Mouse (Mus musculus): ENCODE data around the gene Tmem82. TPM values are rescaled to one million over a fixed set of nuclear protein-coding genes. Genes with fewer than 3 reads are reported as not detected.

Tmem82 gene
- polyA plus RNA-seq, 1 experiment from 2014 or later = 0.41 TPM

DNA sequence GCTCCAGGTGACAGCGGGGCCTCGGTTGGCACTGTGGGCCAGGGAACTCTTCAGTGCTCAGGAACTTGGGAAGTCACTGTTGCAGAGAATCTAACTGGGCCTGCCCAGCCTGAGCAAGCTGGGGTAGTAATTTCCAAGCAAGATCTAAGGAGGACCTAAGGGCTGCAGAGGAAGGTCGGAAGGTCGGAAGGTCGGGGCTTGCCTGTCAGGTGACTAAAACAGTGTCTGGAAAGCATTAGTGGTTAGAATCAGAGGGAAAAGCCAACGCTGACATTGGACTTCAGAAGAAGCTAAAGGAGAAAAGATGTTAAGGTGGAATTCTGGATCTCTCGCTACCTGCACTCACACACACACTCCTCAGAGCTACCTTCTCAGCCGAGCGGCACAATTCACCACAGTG, 17.6 kb upstream of the Tmem82 start:
- no peak overlapping the region for H3K4me2 ChIP-seq (replicated peaks)
- no peaks in the 10 kb centered on the region for H3K9me3 ChIP-seq
- H3K4me3 ChIP-seq = no peak overlapping the region
- H3K4me1 ChIP-seq = no peaks in the 10 kb centered on the region
- H3K36me3 ChIP-seq = peaks cover 80% of the 10 kb centered on the region
- H3K27ac ChIP-seq (replicated peaks) = no peak overlapping the region
- no peak for ATAC-seq (ENCODE audit: low FRiP score, low read depth)
- no peak overlapping the region for H3K9ac ChIP-seq (replicated peaks)
- 86% methylated on average over 9 of the region's 9 CpGs for whole genome bisulfite sequencing
- no peaks in the 10 kb centered on the region for H3K27me3 ChIP-seq

DNA sequence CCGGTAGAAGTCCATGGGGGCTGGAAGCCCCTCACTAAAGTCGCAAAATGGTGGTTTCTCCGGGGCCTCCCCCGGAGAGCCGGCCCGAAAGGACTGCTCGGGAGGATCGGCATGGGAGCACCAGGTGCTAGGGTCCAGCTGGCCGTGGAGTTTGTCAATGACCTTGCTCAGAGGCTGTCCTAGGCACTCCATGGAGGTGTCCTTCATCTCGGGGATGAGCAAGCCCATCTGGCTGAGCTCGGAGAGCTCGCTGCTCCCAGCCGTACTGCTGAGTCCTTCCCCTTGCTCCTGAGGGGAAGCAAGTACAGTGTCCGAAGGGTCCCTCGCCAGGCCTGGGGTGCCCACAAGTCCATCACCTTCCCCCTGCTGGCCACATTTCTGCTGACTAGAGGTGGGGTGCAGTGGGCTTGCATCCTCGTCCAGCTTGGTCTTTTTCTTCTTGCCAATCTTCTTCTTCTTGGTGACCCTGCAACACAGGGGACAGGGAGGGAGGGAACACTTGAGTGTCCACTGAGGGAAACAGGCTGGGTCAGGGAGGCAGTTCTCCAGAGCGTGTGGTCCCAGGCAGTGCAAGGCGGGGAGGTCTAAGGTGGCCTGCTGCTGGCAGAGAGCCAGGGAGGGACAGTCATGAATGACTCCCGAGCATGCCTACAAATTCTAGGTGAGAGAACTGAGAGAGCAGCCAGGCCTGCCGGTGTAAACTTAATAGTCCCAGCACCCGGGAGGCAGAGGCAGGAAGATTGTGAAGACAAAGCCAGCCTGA, 13.9 kb upstream of the Tmem82 start:
- Histone ChIP-seq H3K27ac (replicated peaks) (no peak overlapping the region), H3K9ac (replicated peaks) (no peak overlapping the region), H3K9me3 (no peaks in the 10 kb centered on the region), H3K36me3 (peaks cover 88% of the 10 kb centered on the region), H3K27me3 (no peaks in the 10 kb centered on the region), H3K4me2 (replicated peaks) (no peak overlapping the region), H3K4me1 (no peaks in the 10 kb centered on the region), H3K4me3 (no peak overlapping the region)
- WGBS = 97% methylated on average over 21 of the region's 21 CpGs
- no peak for ATAC-seq (ENCODE audit: low FRiP score, low read depth)

DNA sequence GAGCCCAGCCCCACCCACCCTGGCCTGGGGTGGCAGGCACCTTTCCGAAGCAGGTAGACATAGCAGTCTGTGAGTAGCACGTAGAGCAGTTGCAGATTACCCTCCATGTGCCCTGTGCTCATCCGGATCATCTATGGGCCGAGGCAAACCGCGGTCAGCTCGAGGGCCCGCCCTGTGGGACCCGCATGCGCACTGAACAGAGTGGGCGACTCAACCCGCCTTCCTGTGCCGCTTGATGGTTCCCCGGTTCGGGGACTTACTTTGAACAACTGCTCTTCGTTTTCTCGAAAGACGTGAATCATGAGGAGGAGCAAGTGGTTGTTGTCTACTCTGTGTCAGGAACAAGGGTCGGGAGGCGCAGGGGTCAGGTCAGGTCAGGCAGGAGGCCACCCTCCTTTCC, 12.8 kb upstream of the Tmem82 start:
- Histone ChIP-seq H3K9me3 (no peaks in the 10 kb centered on the region), H3K4me3 (no peak overlapping the region), H3K4me1 (no peaks in the 10 kb centered on the region), H3K27me3 (no peaks in the 10 kb centered on the region), H3K9ac (replicated peaks) (no peak overlapping the region), H3K27ac (replicated peaks) (no peak overlapping the region), H3K36me3 (peaks cover 84% of the 10 kb centered on the region), H3K4me2 (replicated peaks) (no peak overlapping the region)
- ATAC-seq (ENCODE audit: low FRiP score, low read depth) = no peak
- WGBS = 94% methylated on average over 20 of the region's 20 CpGs

DNA sequence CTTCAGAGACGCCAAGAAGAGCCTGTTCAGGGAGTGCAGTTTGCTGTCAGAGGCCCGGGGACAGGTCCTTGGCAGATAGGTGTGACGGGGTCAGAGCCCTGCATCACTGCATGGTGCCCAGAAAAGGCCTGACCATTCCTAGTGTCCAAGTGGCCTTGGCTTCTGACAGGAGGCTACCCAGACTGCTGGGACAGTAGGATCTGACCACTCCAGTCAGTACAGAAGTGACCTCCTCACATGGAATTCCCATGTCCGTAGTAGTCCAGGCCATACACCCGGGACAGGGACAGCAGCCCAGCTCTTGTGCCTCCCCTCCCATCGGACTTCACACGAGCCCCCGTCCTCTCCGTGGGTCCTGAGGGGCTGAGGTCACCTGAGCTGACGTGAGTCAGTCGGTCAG, 11.6 kb upstream of the Tmem82 start:
- H3K9ac ChIP-seq (replicated peaks) = no peak overlapping the region
- no peak overlapping the region for H3K4me3 ChIP-seq
- H3K4me2 ChIP-seq (replicated peaks) = no peak overlapping the region
- no peaks in the 10 kb centered on the region for H3K9me3 ChIP-seq
- no peak overlapping the region for H3K27ac ChIP-seq (replicated peaks)
- H3K27me3 ChIP-seq = no peaks in the 10 kb centered on the region
- 94% methylated on average over 11 of the region's 11 CpGs for WGBS
- no peak for ATAC-seq (ENCODE audit: low FRiP score, low read depth)
- H3K4me1 ChIP-seq = no peaks in the 10 kb centered on the region
- H3K36me3 ChIP-seq = peaks cover 89% of the 10 kb centered on the region

- Histone ChIP-seq H3K9ac (replicated peaks) (no peak overlapping the region), H3K4me3 (no peak overlapping the region), H3K4me1 (no peaks in the 10 kb centered on the region), H3K4me2 (replicated peaks) (no peak overlapping the region), H3K27me3 (no peaks in the 10 kb centered on the region), H3K27ac (replicated peaks) (no peak overlapping the region), H3K36me3 (peaks cover 79% of the 10 kb centered on the region), H3K9me3 (no peaks in the 10 kb centered on the region)
- no peak for ATAC-seq (ENCODE audit: low FRiP score, low read depth)
- WGBS = 81% methylated on average over 14 of the region's 14 CpGs
These were observed 10.2 kb upstream of the Tmem82 start for GRCm38 (mm10) chr4:141628661-141629060.

- no peak overlapping the region for H3K9ac ChIP-seq (replicated peaks)
- 89% methylated on average over 5 of the region's 5 CpGs for WGBS
- H3K36me3 ChIP-seq = peaks cover 68% of the 10 kb centered on the region
These were observed 9.1 kb upstream of the Tmem82 start for GRCm38 (mm10) chr4:141627502-141627901.

DNA sequence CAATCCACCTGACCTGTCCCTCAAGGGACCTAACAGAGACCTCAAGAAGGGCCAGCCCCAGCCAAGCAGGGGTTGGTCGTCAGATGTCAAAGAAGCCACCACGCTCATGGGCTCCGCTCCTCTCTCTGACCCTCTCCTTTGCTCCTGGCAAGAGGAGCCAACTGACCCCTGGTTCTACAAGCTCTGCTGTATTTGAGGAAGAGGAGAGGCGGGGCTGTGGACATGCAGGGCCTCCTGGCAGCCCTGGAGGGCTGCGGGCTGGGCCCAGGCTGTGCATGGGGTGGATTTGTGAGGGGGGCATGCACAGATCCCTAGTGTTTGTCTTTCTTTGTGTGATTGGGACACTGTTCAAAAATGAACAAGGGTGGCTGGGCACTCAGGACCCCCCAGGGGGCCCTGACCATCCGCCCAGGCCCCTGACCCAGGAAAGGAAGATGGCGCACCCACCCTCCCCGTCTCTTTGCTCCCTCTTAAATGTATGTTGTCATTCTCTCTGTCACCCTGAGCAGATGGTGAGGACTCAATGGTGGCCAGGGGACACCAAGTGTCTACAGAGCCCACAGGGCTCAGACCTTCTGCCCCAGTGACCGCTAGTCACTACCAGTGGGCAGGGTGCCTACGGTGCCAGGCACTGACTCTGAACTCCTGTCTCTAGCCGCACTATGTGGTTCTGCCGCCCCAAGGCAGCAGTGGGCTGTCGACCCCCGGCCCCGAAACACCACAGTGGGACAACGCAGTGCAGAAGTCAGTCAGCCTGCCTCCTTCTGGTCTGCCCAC, 7.5 kb upstream of the Tmem82 start:
- no peak overlapping the region for H3K9ac ChIP-seq (replicated peaks)
- H3K36me3 ChIP-seq = peaks cover 52% of the 10 kb centered on the region
- H3K9me3 ChIP-seq = no peaks in the 10 kb centered on the region
- WGBS = 90% methylated on average over 16 of the region's 16 CpGs
- no peaks in the 10 kb centered on the region for H3K4me1 ChIP-seq
- H3K4me3 ChIP-seq = no peak overlapping the region
- H3K27ac ChIP-seq (replicated peaks) = no peak overlapping the region
- ATAC-seq (ENCODE audit: low FRiP score, low read depth) = no peak
- H3K27me3 ChIP-seq = no peaks in the 10 kb centered on the region
- H3K4me2 ChIP-seq (replicated peaks) = no peak overlapping the region

More at GRCm38 (mm10) chr4:141627502-141627901, 9.1 kb upstream of the Tmem82 start:
- Histone ChIP-seq H3K27ac (replicated peaks) (no peak overlapping the region), H3K9me3 (no peaks in the 10 kb centered on the region), H3K27me3 (no peaks in the 10 kb centered on the region), H3K4me2 (replicated peaks) (no peak overlapping the region), H3K4me3 (no peak overlapping the region), H3K4me1 (no peaks in the 10 kb centered on the region)
- ATAC-seq (ENCODE audit: low FRiP score, low read depth) = no peak

DNA sequence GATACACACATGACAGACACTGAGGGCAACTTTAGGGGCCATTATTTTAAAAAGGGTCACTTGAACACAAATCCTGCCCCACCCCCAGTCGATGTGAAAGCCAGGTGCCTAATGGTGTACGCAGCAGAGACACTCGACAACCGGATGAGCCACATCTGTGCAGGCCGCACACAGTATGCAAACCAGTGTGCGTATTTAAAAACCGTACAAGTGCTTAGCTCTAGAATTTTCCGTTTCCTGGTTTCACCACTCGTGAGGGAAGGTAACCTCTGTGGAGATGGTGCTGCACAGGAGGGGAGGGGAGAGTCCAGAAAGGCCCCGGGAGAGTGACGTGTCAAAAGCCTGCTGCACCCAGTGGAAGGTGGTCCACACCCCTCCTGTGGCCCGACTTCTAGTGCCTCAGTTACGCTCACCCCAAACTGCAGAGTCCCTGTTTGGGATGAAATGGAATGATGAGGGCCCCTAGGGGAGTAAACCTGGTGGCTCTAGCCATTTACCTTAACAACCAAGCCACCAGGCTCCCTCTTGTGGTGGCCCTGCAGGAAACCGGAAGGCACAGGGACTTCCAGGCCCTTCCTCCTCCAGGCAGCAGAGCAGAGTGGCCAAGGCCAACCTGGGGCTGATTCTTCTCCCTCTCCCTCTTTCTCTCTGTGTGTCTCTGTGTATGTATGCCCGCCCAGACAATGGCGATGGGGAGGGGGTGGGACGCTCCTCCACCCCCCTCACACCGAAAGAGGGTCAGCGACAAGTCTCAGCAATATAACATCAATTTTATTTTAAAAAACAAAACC, 6.7 kb upstream of the Tmem82 start:
- WGBS = 79% methylated on average over 19 of the region's 19 CpGs

GRCm38 (mm10) chr4:141624134-141624533, 5.7 kb upstream of the Tmem82 start:
- peaks cover 34% of the 10 kb centered on the region for H3K36me3 ChIP-seq
- no peak for ATAC-seq (ENCODE audit: low FRiP score, low read depth)
- 0 out of 2 replicates have a peak, but pooled peaks cover under 1% of the 10 kb centered on the region for H3K27me3 ChIP-seq
- no peak overlapping the region for H3K9ac ChIP-seq (replicated peaks)
- no peaks in the 10 kb centered on the region for H3K9me3 ChIP-seq
- H3K27ac ChIP-seq (replicated peaks) = no peak overlapping the region
- WGBS = 91% methylated on average over 8 of the region's 8 CpGs
- no peak overlapping the region for H3K4me3 ChIP-seq
- no peak overlapping the region for H3K4me2 ChIP-seq (replicated peaks)
- H3K4me1 ChIP-seq = no peaks in the 10 kb centered on the region

More for the DNA sequence above, 6.7 kb upstream of the Tmem82 start:
- Histone ChIP-seq H3K36me3 (peaks cover 44% of the 10 kb centered on the region), H3K4me3 (no peak overlapping the region), H3K27me3 (no peaks in the 10 kb centered on the region), H3K4me2 (replicated peaks) (no peak overlapping the region), H3K9ac (replicated peaks) (no peak overlapping the region), H3K9me3 (no peaks in the 10 kb centered on the region), H3K4me1 (no peaks in the 10 kb centered on the region), H3K27ac (replicated peaks) (no peak overlapping the region)
- ATAC-seq (ENCODE audit: low FRiP score, low read depth) = no peak

GRCm38 (mm10) chr4:141623666-141624065, 5.2 kb upstream of the Tmem82 start, which contains the start of gene Slc25a34:
TSS of gene Slc25a34 (minus strand) at chr4:141623821.
- Histone ChIP-seq H3K27ac (replicated peaks) (no peak within 1 kb of the TSS), H3K9me3 (no peaks in the 10 kb centered on the region), H3K27me3 (0 out of 2 replicates have a peak, but pooled peaks cover 3% of the 10 kb centered on the region), H3K36me3 (peaks cover 29% of the 10 kb centered on the region), H3K4me2 (replicated peaks) (no peak within 1 kb of the TSS), H3K9ac (replicated peaks) (no peak within 1 kb of the TSS), H3K4me1 (0 out of 2 replicates have a peak, but pooled peaks cover 3% of the 10 kb centered on the region), H3K4me3 (no peak within 1 kb of the TSS)
- no peak for ATAC-seq (ENCODE audit: low FRiP score, low read depth)
- WGBS = 56% methylated on average over 1 of the region's 1 CpGs

- H3K9ac ChIP-seq (replicated peaks) = no peak overlapping the region
- H3K27me3 ChIP-seq = peaks cover 6% of the 10 kb centered on the region
- no peaks in the 10 kb centered on the region for H3K9me3 ChIP-seq
- H3K36me3 ChIP-seq = peaks cover 23% of the 10 kb centered on the region
- WGBS = 89% methylated on average over 11 of the region's 11 CpGs
- peaks cover 6% of the 10 kb centered on the region; the same call in 1 of the 2 replicates for H3K4me1 ChIP-seq
- no peak overlapping the region for H3K4me2 ChIP-seq (replicated peaks)
- H3K4me3 ChIP-seq = no peak overlapping the region
- no peak overlapping the region for H3K27ac ChIP-seq (replicated peaks)
- no peak for ATAC-seq (ENCODE audit: low FRiP score, low read depth)
These were observed 4.6 kb upstream of the Tmem82 start for GRCm38 (mm10) chr4:141623037-141623436.
